Mouse (Mus musculus): Measurements from ENCODE around the gene Cyp2ab1. TPM values are rescaled to one million over a fixed set of nuclear protein-coding genes. Genes with fewer than 3 reads are reported as not detected.
A peak's percentile ranks its signal among the peaks of the same experiment; 100 is the strongest.

Gene Cyp2ab1
- polyA plus RNA-seq, 1 experiment = 0.05 TPM

DNA sequence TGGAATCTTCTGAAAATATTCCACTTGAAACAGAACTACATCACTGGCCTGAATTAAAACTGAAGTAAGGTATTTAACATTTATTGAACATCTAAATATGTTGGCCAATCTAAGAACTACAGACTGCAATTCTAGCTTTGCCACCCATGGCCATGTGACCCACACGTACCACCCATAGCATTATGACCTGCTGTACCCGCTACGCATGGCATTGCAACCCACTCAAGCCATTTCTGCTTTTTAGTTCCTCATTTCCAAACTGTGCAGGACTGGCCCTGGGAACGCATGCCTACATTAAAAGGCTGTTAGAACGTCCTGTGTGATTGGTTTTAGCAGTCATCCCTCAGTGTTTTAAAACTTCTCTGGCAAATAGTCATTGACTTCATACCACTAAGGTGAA is 32.6 kb upstream of the Cyp2ab1 start:
- Histone ChIP-seq H3K79me3 (ENCODE audit: low read depth) (no peaks in the 10 kb centered on the region), H3K27me3 (ENCODE audit: control insufficient read depth, insufficient read depth, insufficient read length) (no peaks in the 10 kb centered on the region), H3K36me3 (ENCODE audit: control insufficient read depth, insufficient read depth) (peaks cover 61% of the 10 kb centered on the region), H3K79me2 (ENCODE audit: control insufficient read depth, insufficient read depth) (no peaks in the 10 kb centered on the region), H3K4me3 (ENCODE audit: insufficient read depth, poor library complexity, severe bottlenecking) (no peak overlapping the region), H3ac (ENCODE audit: control insufficient read depth, insufficient read length, low read depth) (no peak overlapping the region)
- TF ChIP-seq CTCF (IDR thresholded peaks at IDR 0.05; ENCODE audit: control insufficient read depth, insufficient read depth, insufficient read length) (no peak), MAX (IDR thresholded peaks at IDR 0.05) (no peak), FOSL1 (IDR thresholded peaks at IDR 0.05; ENCODE audit: insufficient read depth, low read length, poor library complexity, severe bottlenecking) (no peak), USF1 (IDR thresholded peaks at IDR 0.05; ENCODE audit: low read depth) (no peak), MYOG (IDR thresholded peaks at IDR 0.05; ENCODE audit: control insufficient read depth, extremely low read depth, insufficient read length) (no peak), CEBPB (IDR thresholded peaks at IDR 0.05; ENCODE audit: low read depth) (no peak), MYOD1 (IDR thresholded peaks at IDR 0.05; ENCODE audit: control insufficient read depth, insufficient read length, low read depth) (no peak)

GRCm38 (mm10) chr16:20354762-20355161 is 29.6 kb upstream of the Cyp2ab1 start:
- Histone ChIP-seq H3K79me3 (ENCODE audit: low read depth) (no peaks in the 10 kb centered on the region), H3ac (ENCODE audit: control insufficient read depth, insufficient read length, low read depth) (no peak overlapping the region), H3K36me3 (ENCODE audit: control insufficient read depth, insufficient read depth) (peaks cover 59% of the 10 kb centered on the region), H3K79me2 (ENCODE audit: control insufficient read depth, insufficient read depth) (no peaks in the 10 kb centered on the region), H3K4me3 (ENCODE audit: insufficient read depth, poor library complexity, severe bottlenecking) (no peak overlapping the region), H3K27me3 (ENCODE audit: control insufficient read depth, insufficient read depth, insufficient read length) (no peaks in the 10 kb centered on the region)
- TF ChIP-seq USF1 (IDR thresholded peaks at IDR 0.05; ENCODE audit: low read depth) (peak; percentile 47), CTCF (IDR thresholded peaks at IDR 0.05; ENCODE audit: control insufficient read depth, insufficient read depth, insufficient read length) (no peak), FOSL1 (IDR thresholded peaks at IDR 0.05; ENCODE audit: insufficient read depth, low read length, poor library complexity, severe bottlenecking) (no peak), MAX (IDR thresholded peaks at IDR 0.05) (peak; percentile 40), MYOG (IDR thresholded peaks at IDR 0.05; ENCODE audit: control insufficient read depth, extremely low read depth, insufficient read length) (no peak), MYOD1 (IDR thresholded peaks at IDR 0.05; ENCODE audit: control insufficient read depth, insufficient read length, low read depth) (peak; percentile 97), CEBPB (IDR thresholded peaks at IDR 0.05; ENCODE audit: low read depth) (no peak)

DNA sequence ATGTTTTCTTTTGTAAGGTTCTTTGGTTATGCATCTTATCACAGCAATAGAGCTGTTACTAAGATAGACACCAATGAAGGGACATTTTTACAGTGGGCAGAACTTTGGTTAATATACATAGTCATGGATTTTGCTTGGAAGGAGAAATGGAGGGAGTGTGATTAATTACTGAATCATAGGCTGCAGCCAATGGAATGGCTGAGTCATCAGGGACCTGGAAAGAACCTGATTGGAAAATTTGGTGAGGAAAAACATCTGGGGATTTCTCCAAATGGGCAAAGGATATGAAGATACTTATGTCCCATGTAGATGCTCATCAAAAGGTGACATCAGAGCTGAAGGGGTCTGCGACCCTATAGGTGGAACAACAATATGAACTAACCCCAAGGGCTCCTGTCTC is 28.8 kb upstream of the Cyp2ab1 start:
- TF ChIP-seq MYOD1 (IDR thresholded peaks at IDR 0.05; ENCODE audit: control insufficient read depth, insufficient read length, low read depth) (no peak), FOSL1 (IDR thresholded peaks at IDR 0.05; ENCODE audit: insufficient read depth, low read length, poor library complexity, severe bottlenecking) (peak; percentile 60)
- no peak overlapping the region for H3ac ChIP-seq (ENCODE audit: control insufficient read depth, insufficient read length, low read depth)
- no peaks in the 10 kb centered on the region for H3K79me2 ChIP-seq (ENCODE audit: control insufficient read depth, insufficient read depth)
- H3K4me3 ChIP-seq (ENCODE audit: insufficient read depth, poor library complexity, severe bottlenecking) = no peak overlapping the region
- no peaks in the 10 kb centered on the region for H3K79me3 ChIP-seq (ENCODE audit: low read depth)
- no peaks in the 10 kb centered on the region for H3K27me3 ChIP-seq (ENCODE audit: control insufficient read depth, insufficient read depth, insufficient read length)
- peaks cover 58% of the 10 kb centered on the region for H3K36me3 ChIP-seq (ENCODE audit: control insufficient read depth, insufficient read depth)

DNA sequence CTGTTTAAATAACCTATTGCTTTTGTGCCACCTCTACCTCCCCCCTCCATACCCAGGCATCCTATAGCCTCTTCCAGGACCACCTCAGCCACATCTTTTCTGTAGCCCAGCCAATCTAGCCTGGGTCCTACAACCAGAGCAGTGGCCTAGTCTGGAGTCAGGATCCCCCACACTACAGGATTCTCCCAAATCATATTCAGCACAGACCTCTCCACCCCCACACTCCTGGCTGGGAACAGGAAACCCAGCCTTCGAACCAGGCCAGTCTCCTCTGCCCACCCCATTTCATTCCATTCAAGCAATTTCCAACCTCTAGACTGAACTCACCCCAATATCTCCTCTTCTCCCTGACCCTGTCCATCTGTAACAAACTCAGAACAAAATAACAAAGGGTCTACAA is 20.3 kb upstream of the Cyp2ab1 start:
- TF ChIP-seq CEBPB (IDR thresholded peaks at IDR 0.05; ENCODE audit: low read depth) (no peak), USF1 (IDR thresholded peaks at IDR 0.05; ENCODE audit: low read depth) (no peak), CTCF (IDR thresholded peaks at IDR 0.05; ENCODE audit: control insufficient read depth, insufficient read depth, insufficient read length) (no peak), MYOG (IDR thresholded peaks at IDR 0.05; ENCODE audit: control insufficient read depth, extremely low read depth, insufficient read length) (no peak), MAX (IDR thresholded peaks at IDR 0.05) (no peak), FOSL1 (IDR thresholded peaks at IDR 0.05; ENCODE audit: insufficient read depth, low read length, poor library complexity, severe bottlenecking) (no peak), MYOD1 (IDR thresholded peaks at IDR 0.05; ENCODE audit: control insufficient read depth, insufficient read length, low read depth) (no peak)
- Histone ChIP-seq H3ac (ENCODE audit: control insufficient read depth, insufficient read length, low read depth) (no peak overlapping the region), H3K79me3 (ENCODE audit: low read depth) (no peaks in the 10 kb centered on the region), H3K4me3 (ENCODE audit: insufficient read depth, poor library complexity, severe bottlenecking) (no peak overlapping the region), H3K79me2 (ENCODE audit: control insufficient read depth, insufficient read depth) (no peaks in the 10 kb centered on the region), H3K36me3 (ENCODE audit: control insufficient read depth, insufficient read depth) (peaks cover 54% of the 10 kb centered on the region), H3K27me3 (ENCODE audit: control insufficient read depth, insufficient read depth, insufficient read length) (no peaks in the 10 kb centered on the region)

DNA sequence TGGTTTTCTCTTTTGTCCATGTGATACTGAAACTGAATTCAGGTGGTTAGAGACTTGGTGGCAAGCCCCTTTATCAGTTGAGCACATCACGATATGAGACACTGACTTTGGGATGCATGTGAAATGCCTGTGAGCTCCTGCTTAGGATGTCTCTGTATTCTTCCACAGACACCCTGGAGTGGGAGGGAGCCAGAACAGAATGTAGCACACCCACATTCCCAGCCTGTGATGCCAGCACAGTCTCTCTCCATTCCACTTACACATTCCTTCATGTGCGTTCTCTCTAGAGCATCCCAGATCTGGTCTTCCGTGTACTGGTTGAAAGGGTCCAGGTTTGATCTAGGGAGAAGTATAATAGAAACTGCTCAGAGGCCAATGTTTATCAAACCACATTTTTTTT is 13.4 kb upstream of the Cyp2ab1 start:
- H3ac ChIP-seq (ENCODE audit: control insufficient read depth, insufficient read length, low read depth) = no peak overlapping the region
- no peak overlapping the region for H3K4me3 ChIP-seq (ENCODE audit: insufficient read depth, poor library complexity, severe bottlenecking)
- no peaks in the 10 kb centered on the region for H3K27me3 ChIP-seq (ENCODE audit: control insufficient read depth, insufficient read depth, insufficient read length)
- no peak for TF ChIP-seq CTCF (IDR thresholded peaks at IDR 0.05; ENCODE audit: control insufficient read depth, insufficient read depth, insufficient read length)
- no peak for TF ChIP-seq CEBPB (IDR thresholded peaks at IDR 0.05; ENCODE audit: low read depth)
- no peak for TF ChIP-seq USF1 (IDR thresholded peaks at IDR 0.05; ENCODE audit: low read depth)
- TF ChIP-seq FOSL1 (IDR thresholded peaks at IDR 0.05; ENCODE audit: insufficient read depth, low read length, poor library complexity, severe bottlenecking) = no peak
- no peak for TF ChIP-seq MAX (IDR thresholded peaks at IDR 0.05)
- H3K79me2 ChIP-seq (ENCODE audit: control insufficient read depth, insufficient read depth) = no peaks in the 10 kb centered on the region
- H3K36me3 ChIP-seq (ENCODE audit: control insufficient read depth, insufficient read depth) = peaks cover 74% of the 10 kb centered on the region
- H3K79me3 ChIP-seq (ENCODE audit: low read depth) = no peaks in the 10 kb centered on the region

DNA sequence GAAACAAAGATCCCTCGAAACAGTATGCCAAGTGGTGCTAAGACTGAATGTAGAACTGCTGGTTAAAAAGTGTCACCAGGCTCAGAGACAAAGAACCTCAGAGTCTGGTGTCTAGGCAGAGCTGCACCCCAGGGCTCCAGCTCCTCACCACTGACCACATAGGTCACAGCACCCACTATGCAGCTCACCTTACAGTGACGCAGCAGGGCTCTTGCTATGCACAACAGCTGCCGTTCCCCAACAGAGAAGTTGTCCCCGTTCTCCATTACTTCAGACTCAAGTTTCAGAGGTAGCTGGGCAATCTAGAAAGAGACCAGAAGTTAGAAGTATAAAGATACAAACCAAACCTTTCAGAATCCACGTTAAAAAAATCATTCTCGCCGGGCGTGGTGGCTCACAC is 9.7 kb upstream of the Cyp2ab1 start:
- H3ac ChIP-seq (ENCODE audit: control insufficient read depth, insufficient read length, low read depth) = no peak overlapping the region
- H3K36me3 ChIP-seq (ENCODE audit: control insufficient read depth, insufficient read depth) = peaks cover 73% of the 10 kb centered on the region
- H3K79me2 ChIP-seq (ENCODE audit: control insufficient read depth, insufficient read depth) = no peaks in the 10 kb centered on the region
- no peaks in the 10 kb centered on the region for H3K79me3 ChIP-seq (ENCODE audit: low read depth)
- no peaks in the 10 kb centered on the region for H3K27me3 ChIP-seq (ENCODE audit: control insufficient read depth, insufficient read depth, insufficient read length)
- H3K4me3 ChIP-seq (ENCODE audit: insufficient read depth, poor library complexity, severe bottlenecking) = no peak overlapping the region
- no peak for TF ChIP-seq USF1 (IDR thresholded peaks at IDR 0.05; ENCODE audit: low read depth)
- no peak for TF ChIP-seq MYOD1 (IDR thresholded peaks at IDR 0.05; ENCODE audit: control insufficient read depth, insufficient read length, low read depth)
- no peak for TF ChIP-seq MYOG (IDR thresholded peaks at IDR 0.05; ENCODE audit: control insufficient read depth, extremely low read depth, insufficient read length)
- TF ChIP-seq FOSL1 (IDR thresholded peaks at IDR 0.05; ENCODE audit: insufficient read depth, low read length, poor library complexity, severe bottlenecking) = no peak
- TF ChIP-seq MAX (IDR thresholded peaks at IDR 0.05) = no peak
- no peak for TF ChIP-seq CEBPB (IDR thresholded peaks at IDR 0.05; ENCODE audit: low read depth)
- no peak for TF ChIP-seq CTCF (IDR thresholded peaks at IDR 0.05; ENCODE audit: control insufficient read depth, insufficient read depth, insufficient read length)
